Mouse (Mus musculus) lung, postnatal 0 days (tissue): ENCODE measurements around the gene Ncf1. TPM values are rescaled to one million over a fixed set of nuclear protein-coding genes. Genes with fewer than 3 reads are reported as not detected.

ENCODE experiments used
- ATAC-seq: fragments of 200-750 bp; cut with Nextera tagmentation; 2 replicates; pipeline ENCODE4 v1.8.0; 2017; ENCODE audit warnings: moderate library complexity
- DNase-seq: peaks from one replicate; pipeline ENCODE4 v3.0.0-alpha.2; 2016; ENCODE audit warnings: low spot score
- H3K27ac ChIP-seq: fragments of 300-500 bp; sonication (generic); 2 replicates; pipeline ENCODE4 v1.5.1; 2014; ENCODE audit warnings: antibody characterized with exemption, mild to moderate bottlenecking, low read length, mixed read lengths
- H3K27me3 ChIP-seq: fragments of 300-500 bp; sonication (generic); replicated peaks from 2 replicates; pipeline ENCODE4 v1.6.1; 2014; ENCODE audit warnings: low read length, mixed read lengths; ENCODE audit not compliant: insufficient read depth
- H3K36me3 ChIP-seq: fragments of 300-500 bp; sonication (generic); 2 replicates; pipeline ENCODE4 v1.6.1; 2014; ENCODE audit warnings: low read length, mixed read lengths; ENCODE audit not compliant: insufficient read depth
- H3K4me1 ChIP-seq: fragments of 300-500 bp; sonication (generic); 2 replicates; pipeline ENCODE4 v1.6.1; 2014; ENCODE audit warnings: antibody characterized with exemption, low read depth, low read length, mixed read lengths; ENCODE audit not compliant: insufficient read depth
- H3K4me2 ChIP-seq: fragments of 300-500 bp; sonication (generic); replicated peaks from 2 replicates; pipeline ENCODE4 v1.6.1; 2014; ENCODE audit warnings: low read depth, mild to moderate bottlenecking, low read length, moderate library complexity, mixed read lengths
- H3K4me3 ChIP-seq: fragments of 300-500 bp; sonication (generic); 2 replicates; pipeline ENCODE4 v1.5.1; 2014; ENCODE audit warnings: low read depth, low read length
- H3K9ac ChIP-seq: fragments of 300-500 bp; sonication (generic); replicated peaks from 2 replicates; pipeline ENCODE4 v1.6.1; 2014; ENCODE audit warnings: low read depth, mild to moderate bottlenecking
- H3K9me3 ChIP-seq: fragments of 300-500 bp; sonication (generic); 2 replicates; pipeline ENCODE4 v1.6.1; 2016; ENCODE audit warnings: low read length, mixed read lengths
- CTCF ChIP-seq: IDR thresholded peaks from 2 replicates; pipeline ENCODE4 v1.5.1; 2016; ENCODE audit warnings: antibody characterized with exemption, mild to moderate bottlenecking
- EP300 ChIP-seq: IDR thresholded peaks from 2 replicates; pipeline ENCODE4 v1.6.1; 2016; ENCODE audit warnings: antibody characterized with exemption, mild to moderate bottlenecking, control low read depth
- WGBS: fragments of 180-500 bp; shearing (Covaris S2); extraction: QIAGEN DNeasy Blood & Tissue Kit; methylation state at CpG from one replicate; pipeline ENCODE4 v1.1.7; 2014; 5-methylcytosine and 5-hydroxymethylcytosine counted together
- polyA plus RNA-seq: library from polyadenylated mRNA; unstranded; fragments of >200 nt; fragmentation: Nextera tagmentation; extraction: Ambion mirVana; gene quantifications from 2 replicates; pipeline ENCODE4 v1.2.1, GENCODE M21; 2015

The Ncf1 gene
- polyA plus RNA-seq, 1 experiment from 2014 or later: 19.6 TPM

GRCm38 (mm10) chr5:134241831-134242230 is 12.4 kb upstream of the Ncf1 start:
- Histone ChIP-seq H3K4me2 (no peak overlapping the region), H3K27ac (no peak overlapping the region), H3K9ac (no peak overlapping the region), H3K36me3 (peaks cover 77% of the 10 kb centered on the region), H3K9me3 (no peaks in the 10 kb centered on the region), H3K27me3 (no peaks in the 10 kb centered on the region), H3K4me3 (no peak overlapping the region), H3K4me1 (no peaks in the 10 kb centered on the region; the same call in 1 of the 2 replicates)
- 65% methylated on average over 5 of the region's 5 CpGs for WGBS
- DNase-seq: no peak
- TF ChIP-seq EP300 (no peak), CTCF (no peak)
- ATAC-seq: no peak

- DNase-seq (no peak), ATAC-seq (no peak)
- Histone ChIP-seq H3K4me3 (no peak overlapping the region), H3K9ac (no peak overlapping the region), H3K4me1 (peaks cover 8% of the 10 kb centered on the region; the same call in 1 of the 2 replicates), H3K36me3 (peaks cover 59% of the 10 kb centered on the region), H3K27me3 (no peaks in the 10 kb centered on the region), H3K27ac (no peak overlapping the region), H3K4me2 (no peak overlapping the region), H3K9me3 (no peaks in the 10 kb centered on the region)
- TF ChIP-seq CTCF (no peak), EP300 (no peak)
- 84% methylated on average over 28 of the region's 28 CpGs for WGBS
Measured at GRCm38 (mm10) chr5:134237936-134238760, 8.7 kb upstream of the Ncf1 start.

- Histone ChIP-seq H3K27ac (no peak overlapping the region), H3K4me1 (peaks cover 8% of the 10 kb centered on the region; the same call in 1 of the 2 replicates), H3K27me3 (no peaks in the 10 kb centered on the region), H3K4me3 (no peak overlapping the region), H3K36me3 (peaks cover 52% of the 10 kb centered on the region), H3K9me3 (no peaks in the 10 kb centered on the region), H3K9ac (no peak overlapping the region), H3K4me2 (no peak overlapping the region)
- DNase-seq (no peak), ATAC-seq (no peak)
- TF ChIP-seq EP300 (no peak), CTCF (no peak)
- 89% methylated on average over 11 of the region's 11 CpGs for WGBS
Measured at GRCm38 (mm10) chr5:134237508-134237907, 8.1 kb upstream of the Ncf1 start.

DNA sequence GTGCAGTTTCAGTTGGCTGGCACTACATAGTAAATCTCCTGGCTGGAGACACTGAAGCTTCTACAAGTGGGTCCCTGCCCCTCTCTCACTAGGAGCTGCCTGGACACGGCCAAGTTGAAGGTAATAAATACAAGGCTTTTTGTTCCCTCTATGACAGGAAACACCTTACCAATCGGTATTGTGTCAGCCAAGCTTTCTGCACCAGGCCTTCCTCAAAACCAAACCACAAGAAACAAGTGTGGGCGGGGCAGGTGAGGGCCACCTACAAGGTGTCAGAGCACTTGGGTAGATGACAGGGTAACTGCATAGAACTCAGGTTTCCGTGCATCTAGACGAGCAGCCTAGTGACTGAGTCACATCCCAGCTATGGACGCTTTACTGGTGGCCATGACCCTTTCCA is 7.4 kb upstream of the Ncf1 start:
- Histone ChIP-seq H3K9ac (no peak overlapping the region), H3K9me3 (no peaks in the 10 kb centered on the region), H3K4me3 (no peak overlapping the region), H3K27ac (no peak overlapping the region), H3K4me2 (no peak overlapping the region), H3K27me3 (no peaks in the 10 kb centered on the region), H3K4me1 (peaks cover 13% of the 10 kb centered on the region; the same call in 1 of the 2 replicates), H3K36me3 (peaks cover 46% of the 10 kb centered on the region)
- DNase-seq (peak; percentile 53), ATAC-seq (peak; percentile 8; the same call in 1 of the 2 replicates)
- TF ChIP-seq EP300 (no peak), CTCF (no peak)
- WGBS: 58% methylated on average over 6 of the region's 6 CpGs

DNA sequence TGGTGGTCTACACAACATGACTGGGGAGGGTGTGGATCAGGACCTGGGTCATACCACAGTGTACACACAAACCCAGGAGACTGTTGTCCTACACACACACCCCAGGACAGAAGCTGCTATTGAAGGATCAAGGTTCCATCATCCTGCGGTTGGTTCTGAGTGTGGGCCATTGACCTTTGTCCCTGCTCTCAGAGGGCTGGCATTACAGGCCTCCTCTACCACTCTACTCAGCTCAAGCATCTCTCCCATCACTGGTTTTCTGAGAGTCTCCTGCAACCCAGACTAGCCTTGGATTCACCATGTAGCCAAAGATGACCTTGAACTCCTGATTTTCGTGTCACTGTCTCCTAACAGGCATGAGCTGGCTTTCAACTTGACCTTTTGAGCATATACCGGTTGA is 6.8 kb upstream of the Ncf1 start:
- H3K27ac ChIP-seq: no peak overlapping the region
- 74% methylated on average over 3 of the region's 3 CpGs for WGBS
- H3K9ac ChIP-seq: no peak overlapping the region
- H3K27me3 ChIP-seq: no peaks in the 10 kb centered on the region
- H3K9me3 ChIP-seq: no peaks in the 10 kb centered on the region
- TF ChIP-seq CTCF (no peak), EP300 (no peak)
- no peak for ATAC-seq
- no peak for DNase-seq
- H3K4me3 ChIP-seq: no peak overlapping the region
- peaks cover 40% of the 10 kb centered on the region for H3K36me3 ChIP-seq
- H3K4me1 ChIP-seq: peaks cover 13% of the 10 kb centered on the region; the same call in 1 of the 2 replicates
- no peak overlapping the region for H3K4me2 ChIP-seq

- ATAC-seq (peak; percentile 13; the same call in 1 of the 2 replicates), DNase-seq (peak; percentile 59)
- Histone ChIP-seq H3K4me1 (peaks cover 13% of the 10 kb centered on the region; the same call in 1 of the 2 replicates), H3K9ac (no peak overlapping the region), H3K36me3 (peaks cover 29% of the 10 kb centered on the region; the same call in 1 of the 2 replicates), H3K27ac (peak overlapping the region; percentile 60; the same call in 1 of the 2 replicates), H3K4me2 (no peak overlapping the region), H3K27me3 (no peaks in the 10 kb centered on the region), H3K4me3 (no peak overlapping the region), H3K9me3 (no peaks in the 10 kb centered on the region)
- TF ChIP-seq CTCF (no peak), EP300 (no peak)
- WGBS: 10% methylated on average over 6 of the region's 6 CpGs
Measured at GRCm38 (mm10) chr5:134235111-134235510, 5.7 kb upstream of the Ncf1 start.
